Mouse (Mus musculus) kidney, embryonic 16.5 days (tissue): ENCODE measurements around the gene Ogfod3. TPM values are rescaled to one million over a fixed set of nuclear protein-coding genes. Genes with fewer than 3 reads are reported as not detected.
A peak's percentile ranks its signal among the peaks of the same experiment; 100 is the strongest.

ENCODE experiments used
- ATAC-seq: fragments of 200-750 bp; cut with Nextera tagmentation; 2 replicates; pipeline ENCODE4 v1.8.0; 2017; ENCODE audit warnings: moderate TSS enrichment; ENCODE audit not compliant: low FRiP score, low TSS enrichment
- H3K27ac ChIP-seq: fragments of 300-500 bp; sonication (generic); 2 replicates; pipeline ENCODE4 v1.5.1; 2014; ENCODE audit warnings: low read length
- H3K27me3 ChIP-seq: fragments of 300-500 bp; sonication (generic); 2 replicates; pipeline ENCODE4 v1.6.1; 2014; ENCODE audit warnings: low read length, control low read depth, mixed read lengths; ENCODE audit not compliant: insufficient read depth
- H3K36me3 ChIP-seq: fragments of 300-500 bp; sonication (generic); 2 replicates; pipeline ENCODE4 v1.6.1; 2014; ENCODE audit warnings: low read length, control low read depth, mixed read lengths; ENCODE audit not compliant: insufficient read depth
- H3K4me1 ChIP-seq: fragments of 300-500 bp; sonication (generic); 2 replicates; pipeline ENCODE4 v1.6.1; 2014; ENCODE audit warnings: low read length, control low read depth, mixed read lengths; ENCODE audit not compliant: insufficient read depth
- H3K4me2 ChIP-seq: fragments of 300-500 bp; sonication (generic); replicated peaks from 2 replicates; pipeline ENCODE4 v1.6.1; 2014; ENCODE audit warnings: low read depth, low read length
- H3K4me3 ChIP-seq: fragments of 300-500 bp; sonication (generic); 2 replicates; pipeline ENCODE4 v1.5.1; 2014; ENCODE audit warnings: mild to moderate bottlenecking, low read length
- H3K9ac ChIP-seq: fragments of 300-500 bp; sonication (generic); replicated peaks from 2 replicates; pipeline ENCODE4 v1.6.1; 2014; ENCODE audit warnings: low read length
- H3K9me3 ChIP-seq: fragments of 300-500 bp; sonication (generic); 2 replicates; pipeline ENCODE4 v1.6.1; 2016; ENCODE audit warnings: low read length, control low read depth
- WGBS: fragments of 180-500 bp; shearing (Covaris S2); extraction: QIAGEN DNeasy Blood & Tissue Kit; methylation state at CpG from one replicate; pipeline ENCODE4 v1.1.7; 2014; 5-methylcytosine and 5-hydroxymethylcytosine counted together
- polyA plus RNA-seq: library from polyadenylated mRNA; unstranded; fragments of >200 nt; fragmentation: Nextera tagmentation; extraction: Ambion mirVana; gene quantifications from 2 replicates; pipeline ENCODE4 v1.2.1, GENCODE M21; 2015

The Ogfod3 gene
- polyA plus RNA-seq, 1 experiment from 2014 or later = 39.7 TPM

DNA sequence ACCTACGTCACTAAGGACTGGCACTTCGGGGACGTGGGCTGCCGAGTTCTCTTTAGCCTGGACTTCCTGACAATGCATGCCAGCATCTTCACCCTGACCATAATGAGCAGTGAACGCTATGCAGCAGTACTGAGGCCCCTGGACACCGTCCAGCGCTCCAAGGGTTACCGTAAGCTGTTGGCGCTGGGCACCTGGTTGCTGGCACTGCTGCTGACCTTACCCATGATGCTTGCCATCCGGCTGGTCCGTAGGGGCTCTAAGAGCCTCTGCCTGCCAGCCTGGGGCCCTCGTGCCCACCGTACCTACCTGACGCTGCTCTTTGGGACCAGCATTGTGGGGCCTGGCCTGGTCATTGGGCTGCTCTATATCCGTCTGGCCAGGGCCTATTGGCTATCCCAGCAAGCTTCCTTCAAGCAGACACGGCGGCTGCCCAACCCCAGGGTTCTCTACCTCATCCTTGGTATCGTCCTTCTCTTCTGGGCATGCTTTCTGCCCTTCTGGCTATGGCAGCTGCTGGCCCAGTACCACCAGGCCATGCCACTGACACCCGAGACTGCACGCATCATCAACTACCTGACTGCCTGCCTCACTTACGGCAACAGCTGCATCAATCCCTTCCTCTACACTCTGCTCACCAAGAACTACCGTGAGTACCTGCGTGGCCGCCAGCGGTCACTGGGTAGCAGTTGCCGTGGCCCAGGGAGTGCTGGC, 43.7 kb downstream of the Ogfod3 start:
- Histone ChIP-seq H3K27me3 (peaks cover 26% of the 10 kb centered on the region), H3K4me1 (peaks cover 10% of the 10 kb centered on the region; the same call in 1 of the 2 replicates), H3K4me3 (no peak overlapping the region), H3K36me3 (no peaks in the 10 kb centered on the region), H3K9me3 (no peaks in the 10 kb centered on the region), H3K9ac (no peak overlapping the region), H3K27ac (no peak overlapping the region), H3K4me2 (no peak overlapping the region)
- ATAC-seq = peak; percentile 54
- 75% methylated on average over 26 of the region's 26 CpGs for WGBS

DNA sequence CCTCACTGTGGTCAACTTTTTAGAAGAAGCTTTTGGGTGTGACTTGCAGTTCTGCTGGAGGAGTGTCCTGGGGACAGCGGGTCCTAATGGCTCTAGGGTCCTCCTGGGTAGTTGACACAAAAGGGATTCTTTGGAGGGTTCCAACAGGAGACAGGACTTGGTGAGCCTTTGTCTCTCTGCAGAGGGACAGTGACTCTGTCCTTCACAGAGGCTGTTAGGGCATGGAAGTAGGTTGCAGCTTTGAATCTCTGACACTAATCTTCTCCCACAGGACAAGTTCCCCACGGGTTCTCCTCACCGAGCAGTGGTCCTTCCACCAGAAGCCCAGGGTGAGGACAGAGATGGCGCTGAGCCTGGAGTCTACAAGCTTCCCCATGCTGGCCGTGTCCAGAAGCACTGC, 44.5 kb downstream of the Ogfod3 start, which contains the start of gene Uts2r:
Gene Uts2r, plus strand, starts transcription at position 301 of the 400 bp plus-strand sequence.
- Histone ChIP-seq H3K27ac (no peak within 1 kb of the TSS), H3K27me3 (peaks cover 34% of the 10 kb centered on the region), H3K9me3 (no peaks in the 10 kb centered on the region), H3K4me2 (no peak within 1 kb of the TSS), H3K36me3 (no peaks in the 10 kb centered on the region), H3K4me1 (peaks cover 10% of the 10 kb centered on the region; the same call in 1 of the 2 replicates), H3K9ac (no peak within 1 kb of the TSS), H3K4me3 (no peak within 1 kb of the TSS)
- ATAC-seq = no peak
- 89% methylated on average over 5 of the region's 5 CpGs for WGBS

DNA sequence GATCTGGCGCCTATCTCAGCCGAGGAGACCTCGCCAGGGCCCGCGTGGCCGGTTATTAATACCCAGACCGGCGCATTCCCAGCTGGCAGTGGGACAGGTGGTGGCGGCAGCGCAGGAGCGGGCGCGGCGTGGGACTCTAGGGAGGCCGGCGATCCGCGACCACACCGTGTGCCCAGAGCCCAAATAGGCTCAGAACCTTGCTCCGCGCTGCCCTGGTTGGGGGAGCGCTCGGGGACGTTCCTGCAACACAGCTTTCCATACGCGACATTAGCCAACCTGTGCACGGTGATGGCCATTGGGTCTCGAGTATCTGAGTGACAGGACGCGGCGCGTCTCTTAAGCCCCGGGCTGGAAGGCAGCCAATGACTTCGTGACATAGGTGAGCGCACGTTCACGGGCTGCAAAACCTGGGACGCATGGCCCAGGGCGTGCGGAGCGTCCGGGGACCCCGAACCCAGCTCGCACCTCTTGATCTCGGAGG, 48.1 kb downstream of the Ogfod3 start:
- Histone ChIP-seq H3K4me3 (peak overlapping the region; percentile 48), H3K9me3 (no peaks in the 10 kb centered on the region), H3K4me1 (peaks cover 10% of the 10 kb centered on the region; the same call in 1 of the 2 replicates), H3K9ac (peak overlapping the region; percentile 19), H3K27ac (no peak overlapping the region), H3K4me2 (peak overlapping the region; percentile 67), H3K36me3 (no peaks in the 10 kb centered on the region), H3K27me3 (peaks cover 37% of the 10 kb centered on the region)
- ATAC-seq = no peak
- WGBS = 2% methylated on average over 45 of the region's 45 CpGs

DNA sequence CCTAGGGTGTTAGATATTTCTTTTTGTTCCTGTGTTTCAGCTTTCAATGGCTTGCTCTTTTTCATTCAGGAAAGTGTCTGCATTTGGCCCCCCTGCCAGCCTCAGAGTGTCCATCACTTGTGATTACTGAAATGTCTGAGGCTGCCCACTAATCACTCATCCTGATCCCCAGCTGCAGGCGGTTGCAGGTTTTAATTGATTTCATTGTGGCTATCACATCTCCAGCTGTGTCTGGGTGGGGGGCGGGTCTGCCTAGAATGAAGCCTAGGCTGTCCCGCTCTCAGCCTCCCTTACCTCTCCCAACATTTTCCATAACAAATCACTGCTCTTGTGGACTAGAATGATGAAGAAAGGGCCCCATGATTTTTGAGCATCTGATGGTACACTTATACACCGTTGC, 50.3 kb downstream of the Ogfod3 start:
- Histone ChIP-seq H3K9me3 (no peaks in the 10 kb centered on the region), H3K27me3 (peaks cover 35% of the 10 kb centered on the region), H3K27ac (no peak overlapping the region), H3K4me2 (no peak overlapping the region), H3K9ac (no peak overlapping the region), H3K36me3 (no peaks in the 10 kb centered on the region), H3K4me3 (no peak overlapping the region), H3K4me1 (peaks cover 10% of the 10 kb centered on the region; the same call in 1 of the 2 replicates)
- ATAC-seq = no peak
- WGBS = 47% methylated on average over 4 of the region's 4 CpGs

DNA sequence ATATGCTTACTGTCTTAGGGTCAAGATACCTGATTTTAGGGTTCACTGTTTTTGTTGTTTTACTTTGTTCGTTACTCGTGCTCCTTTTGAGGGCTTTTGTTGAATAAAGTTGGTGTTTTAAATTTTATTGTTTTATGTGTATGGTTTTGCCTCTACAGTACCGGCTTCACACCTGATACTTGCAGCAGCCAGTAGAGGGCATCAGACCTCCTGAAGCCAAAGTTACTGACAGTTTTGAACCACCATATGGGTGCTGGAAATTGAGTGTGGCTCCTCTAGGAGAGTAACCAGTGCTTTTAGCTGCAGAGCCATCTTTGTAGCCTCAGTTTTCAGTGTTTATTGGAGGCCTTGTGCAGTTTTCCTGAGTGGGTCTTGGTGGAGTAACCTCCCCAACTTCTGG, 56.3 kb downstream of the Ogfod3 start:
- Histone ChIP-seq H3K27me3 (no peaks in the 10 kb centered on the region; the same call in 1 of the 2 replicates), H3K4me1 (no peaks in the 10 kb centered on the region)

DNA sequence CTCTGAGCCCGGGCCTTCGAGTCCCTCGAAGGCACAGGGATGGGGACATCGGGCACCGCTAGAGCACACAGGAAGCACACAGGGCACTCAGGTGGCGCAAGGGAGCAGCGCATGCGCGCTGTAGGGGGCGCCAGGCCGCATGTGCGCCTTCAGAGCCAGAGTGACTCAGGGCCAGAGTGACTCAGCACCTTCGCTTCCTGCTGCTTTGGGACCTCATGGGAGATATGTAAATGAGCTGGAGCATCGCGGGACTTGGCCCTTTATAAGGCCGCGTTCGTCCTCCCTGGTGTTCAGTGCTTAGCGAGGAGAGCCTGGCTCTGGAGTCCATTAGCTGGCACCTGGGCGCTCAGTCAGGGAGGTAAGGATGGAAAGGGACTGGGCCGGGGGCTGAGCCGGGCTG, 58.6 kb downstream of the Ogfod3 start, which contains the start of gene Tex19.1:
Gene Tex19.1, plus strand, starts transcription at position 279 of the 400 bp plus-strand sequence.
- no peak within 1 kb of the TSS for H3K9ac ChIP-seq
- no peaks in the 10 kb centered on the region for H3K9me3 ChIP-seq

More for the DNA sequence above, 56.3 kb downstream of the Ogfod3 start:
- Histone ChIP-seq H3K36me3 (no peaks in the 10 kb centered on the region), H3K9ac (no peak overlapping the region), H3K27ac (no peak overlapping the region), H3K4me2 (no peak overlapping the region), H3K4me3 (no peak overlapping the region), H3K9me3 (no peaks in the 10 kb centered on the region)
- no peak for ATAC-seq
- 74% methylated on average over 3 of the region's 3 CpGs for WGBS

DNA sequence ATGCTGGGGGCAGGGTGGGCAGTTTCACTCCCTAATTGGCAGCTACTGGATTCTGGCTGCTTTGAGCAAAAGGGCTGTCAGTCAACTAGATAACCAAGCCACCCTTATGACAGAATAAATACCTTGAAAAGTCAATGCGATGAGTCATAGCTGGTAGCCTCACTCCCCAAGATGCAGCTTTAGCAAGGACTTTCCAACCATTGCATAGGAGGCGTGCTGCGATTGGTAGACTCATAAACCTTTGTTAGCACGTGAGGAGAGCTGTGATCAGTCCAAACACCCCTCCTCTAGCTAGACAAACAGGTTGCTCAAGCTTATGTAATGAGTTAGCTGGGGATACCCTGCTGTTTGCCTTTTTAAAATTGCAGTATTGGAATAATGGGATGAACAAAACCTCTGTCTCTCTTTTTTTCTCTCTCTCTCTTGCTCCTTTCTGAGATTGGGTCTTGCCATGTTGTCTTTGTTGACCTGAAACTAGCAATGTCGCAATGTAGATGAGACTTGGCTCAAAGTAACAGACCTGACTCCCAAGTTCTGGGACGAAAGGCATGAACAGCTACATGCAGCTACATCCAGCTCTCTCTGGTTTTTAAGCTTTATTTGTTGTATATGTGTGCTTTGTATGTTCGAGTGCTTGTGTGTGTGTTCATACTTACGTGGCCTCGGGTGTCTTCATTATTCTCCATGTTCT, 61.0 kb downstream of the Ogfod3 start:
- no peak overlapping the region for H3K4me2 ChIP-seq
- H3K27me3 ChIP-seq = no peaks in the 10 kb centered on the region
- no peak for ATAC-seq
- WGBS = 80% methylated on average over 9 of the region's 9 CpGs
- no peaks in the 10 kb centered on the region for H3K36me3 ChIP-seq
- no peaks in the 10 kb centered on the region for H3K4me1 ChIP-seq
- no peak overlapping the region for H3K4me3 ChIP-seq
- H3K9ac ChIP-seq = no peak overlapping the region
- H3K9me3 ChIP-seq = no peaks in the 10 kb centered on the region
- no peak overlapping the region for H3K27ac ChIP-seq

More for the DNA sequence above, 58.6 kb downstream of the Ogfod3 start, which contains the start of gene Tex19.1:
- Histone ChIP-seq H3K27me3 (no peaks in the 10 kb centered on the region), H3K27ac (no peak within 1 kb of the TSS), H3K36me3 (no peaks in the 10 kb centered on the region), H3K4me1 (no peaks in the 10 kb centered on the region), H3K4me2 (no peak within 1 kb of the TSS), H3K4me3 (no peak within 1 kb of the TSS)
- no peak for ATAC-seq
- WGBS = 90% methylated on average over 22 of the region's 22 CpGs

DNA sequence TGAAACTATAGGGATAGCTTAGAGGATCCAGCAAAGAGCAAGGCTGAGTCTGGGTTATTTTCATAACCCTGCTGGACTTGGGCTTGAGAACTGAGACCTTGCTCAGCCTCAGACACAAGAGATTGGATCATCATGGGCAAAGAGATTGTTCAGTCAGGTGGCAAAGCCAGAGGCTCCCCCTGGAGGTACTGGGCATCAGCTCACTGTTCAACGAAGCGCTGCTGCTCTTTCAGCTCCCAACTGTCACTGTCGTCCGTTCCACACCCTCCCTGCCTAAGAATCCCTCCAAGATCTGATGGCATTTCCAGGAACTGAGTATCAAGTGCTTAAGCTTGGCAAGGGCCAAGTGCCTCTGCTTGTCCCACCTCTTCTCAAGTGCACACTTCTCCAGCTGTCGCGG, 65.8 kb downstream of the Ogfod3 start:
- Histone ChIP-seq H3K27ac (no peak overlapping the region), H3K9me3 (no peaks in the 10 kb centered on the region), H3K36me3 (no peaks in the 10 kb centered on the region), H3K9ac (no peak overlapping the region), H3K4me1 (no peaks in the 10 kb centered on the region), H3K4me3 (no peak overlapping the region), H3K4me2 (no peak overlapping the region), H3K27me3 (no peaks in the 10 kb centered on the region)
- 47% methylated on average over 6 of the region's 6 CpGs for WGBS
- ATAC-seq = peak; percentile 46; the same call in 1 of the 2 replicates

DNA sequence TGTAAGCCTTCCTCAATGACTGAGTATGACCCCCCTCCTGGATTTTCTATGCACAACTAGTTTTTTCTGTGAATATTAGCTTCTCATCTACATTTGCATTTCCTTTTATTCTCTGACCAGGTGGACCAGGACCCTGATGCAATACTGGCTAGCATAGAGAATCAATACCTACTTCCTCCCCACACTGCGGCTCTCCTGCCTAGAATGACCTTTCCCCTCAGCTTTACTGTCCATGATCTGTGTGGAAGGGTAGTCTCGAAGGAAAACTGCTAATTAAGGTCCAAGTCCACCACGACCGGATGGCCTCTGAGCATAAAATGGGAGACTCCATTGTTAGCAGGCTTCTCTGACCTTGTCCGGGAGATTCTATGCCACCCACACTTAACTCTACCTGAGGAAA, 66.8 kb downstream of the Ogfod3 start:
- Histone ChIP-seq H3K36me3 (no peaks in the 10 kb centered on the region), H3K4me3 (no peak overlapping the region), H3K9me3 (no peaks in the 10 kb centered on the region), H3K27me3 (no peaks in the 10 kb centered on the region), H3K27ac (no peak overlapping the region), H3K4me2 (no peak overlapping the region), H3K9ac (no peak overlapping the region), H3K4me1 (no peaks in the 10 kb centered on the region)
- 78% methylated on average over 5 of the region's 5 CpGs for WGBS
- ATAC-seq = no peak

DNA sequence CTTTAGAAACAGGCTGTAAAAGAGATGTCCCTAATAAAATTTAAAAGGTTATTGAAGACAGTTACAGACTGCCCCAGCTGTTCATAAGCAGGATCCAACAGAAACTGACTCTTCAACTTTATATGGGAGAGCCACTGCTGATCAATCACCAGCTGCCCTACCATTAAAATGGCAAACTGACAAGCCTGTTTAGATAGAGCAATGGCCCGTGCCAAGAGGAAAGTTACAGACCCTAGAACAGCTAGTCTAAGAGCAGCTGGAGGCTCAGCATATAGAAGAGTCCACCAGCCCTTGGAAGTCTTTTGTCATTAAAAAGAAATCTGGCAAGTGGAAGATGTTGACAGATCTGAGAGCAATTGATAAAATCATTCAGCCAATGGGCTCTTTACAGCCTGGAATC, 69.9 kb downstream of the Ogfod3 start:
- no peaks in the 10 kb centered on the region for H3K36me3 ChIP-seq
- H3K9ac ChIP-seq = no peak overlapping the region
- no peak for ATAC-seq
- H3K4me1 ChIP-seq = no peaks in the 10 kb centered on the region
- H3K27ac ChIP-seq = no peak overlapping the region
- no peaks in the 10 kb centered on the region for H3K9me3 ChIP-seq
- WGBS = 34% methylated on average over 1 of the region's 1 CpGs
- H3K4me2 ChIP-seq = no peak overlapping the region
- H3K27me3 ChIP-seq = no peaks in the 10 kb centered on the region
- H3K4me3 ChIP-seq = no peak overlapping the region
